Mouse (Mus musculus): Measurements from ENCODE around the gene Ubiad1. TPM values are rescaled to one million over a fixed set of nuclear protein-coding genes. Genes with fewer than 3 reads are reported as not detected.

The Ubiad1 gene
- polyA plus RNA-seq, 1 experiment, result not detected

DNA sequence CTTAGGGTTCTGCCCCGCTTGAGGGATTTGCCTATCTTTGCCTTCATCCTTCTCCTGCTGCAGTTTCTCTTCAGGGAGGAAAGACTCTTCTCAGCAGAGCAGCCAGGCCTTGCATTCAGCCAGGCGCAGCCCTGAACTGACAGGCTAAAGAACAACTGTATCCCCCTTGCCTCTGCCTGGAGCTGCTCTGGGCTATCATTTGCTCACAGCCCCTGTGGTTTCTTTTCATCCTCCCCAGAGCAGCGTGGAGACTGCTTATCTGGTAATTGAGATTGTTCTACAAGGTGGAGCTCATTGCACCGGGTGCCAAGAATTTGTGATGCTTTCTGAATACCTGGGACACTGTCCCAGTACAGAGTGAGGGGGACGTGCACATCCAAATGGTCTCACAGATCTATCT, 16.0 kb downstream of the Ubiad1 start:
- no peak for TF ChIP-seq CTCF (IDR thresholded peaks at IDR 0.05; ENCODE audit: insufficient read depth, low read depth, low read length)
- TF ChIP-seq POLR2A (IDR thresholded peaks at IDR 0.05; ENCODE audit: insufficient read depth, low read depth, low read length), result no peak
- no peak overlapping the region for H3K27ac ChIP-seq (ENCODE audit: insufficient read depth, low read depth, low read length)
- H3K4me3 ChIP-seq (ENCODE audit: insufficient read depth, low read depth, low read length), result no peak overlapping the region
- peaks cover 14% of the 10 kb centered on the region for H3K4me1 ChIP-seq (ENCODE audit: control insufficient read depth, insufficient read depth, low read length)
- 88% methylated on average over 5 of the region's 5 CpGs for WGBS

DNA sequence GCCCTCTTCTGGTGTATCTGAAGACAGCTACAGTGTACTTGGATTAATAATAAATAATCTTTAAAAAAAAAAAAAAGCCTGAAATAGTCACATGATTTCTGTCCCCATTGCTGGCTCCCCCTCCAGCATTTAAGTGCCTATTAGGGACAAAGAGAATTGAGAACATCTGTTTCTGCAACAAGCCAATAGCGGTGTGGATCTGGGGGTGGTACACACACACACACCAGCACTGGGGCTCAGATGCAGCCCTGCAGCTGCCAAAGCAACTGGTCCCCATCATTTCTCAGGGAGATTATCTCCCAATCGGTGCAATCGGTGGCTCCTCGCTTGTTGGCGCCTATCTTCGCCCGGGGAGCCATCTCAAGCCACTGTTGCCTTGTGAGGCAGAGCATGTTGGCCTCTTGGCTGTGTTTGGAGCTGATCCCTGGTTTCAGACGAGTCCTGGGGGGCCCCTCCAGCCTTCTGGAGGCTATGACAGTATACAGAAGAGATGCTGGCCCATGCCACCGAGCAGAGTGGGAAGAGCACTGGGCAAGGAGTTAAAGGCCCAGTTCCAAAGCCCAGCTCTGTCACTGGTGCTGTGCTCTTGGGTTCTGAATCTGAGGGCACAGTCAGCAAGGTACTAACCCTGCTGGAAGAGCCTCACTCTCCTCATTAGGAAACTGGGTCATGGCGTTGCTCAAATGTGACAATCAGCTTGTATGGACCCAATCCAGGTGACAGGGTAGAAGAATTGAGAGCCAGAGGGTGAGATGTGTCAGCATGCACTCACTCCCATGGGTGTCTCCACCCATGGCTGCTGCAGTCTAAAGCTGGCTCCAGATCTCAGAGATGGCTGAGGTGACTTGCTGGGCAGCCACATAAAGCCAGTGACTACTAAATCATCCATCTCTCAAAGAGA, 17.4 kb downstream of the Ubiad1 start:
- TF ChIP-seq CTCF (IDR thresholded peaks at IDR 0.05; ENCODE audit: insufficient read depth, low read depth, low read length) (no peak), POLR2A (IDR thresholded peaks at IDR 0.05; ENCODE audit: insufficient read depth, low read depth, low read length) (no peak)
- H3K27ac ChIP-seq (ENCODE audit: insufficient read depth, low read depth, low read length), result no peak overlapping the region
- peaks cover 14% of the 10 kb centered on the region for H3K4me1 ChIP-seq (ENCODE audit: control insufficient read depth, insufficient read depth, low read length)
- no peak overlapping the region for H3K4me3 ChIP-seq (ENCODE audit: insufficient read depth, low read depth, low read length)
- 53% methylated on average over 10 of the region's 10 CpGs for WGBS

DNA sequence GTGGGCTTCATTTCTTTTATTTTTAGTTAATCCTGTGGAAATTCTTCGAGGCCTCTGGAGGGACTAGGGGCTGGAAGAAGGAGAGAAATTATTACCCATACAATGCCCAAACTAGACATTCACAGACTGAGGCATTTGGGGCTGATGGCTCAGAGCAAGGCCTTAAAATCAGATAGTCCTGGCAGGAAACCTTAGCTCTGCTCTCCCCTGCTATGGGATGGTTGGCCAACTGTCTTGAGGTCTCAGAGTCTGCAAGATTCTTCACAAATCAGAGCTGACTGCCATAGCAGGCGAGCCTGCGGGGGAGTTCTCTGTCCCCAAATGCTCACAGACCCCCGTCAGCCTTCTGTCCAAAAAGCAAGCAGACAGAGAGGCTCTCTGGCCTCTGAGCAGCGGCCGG, 27.0 kb downstream of the Ubiad1 start:
- TF ChIP-seq POLR2A (IDR thresholded peaks at IDR 0.05; ENCODE audit: insufficient read depth, low read depth, low read length), result no peak
- TF ChIP-seq CTCF (IDR thresholded peaks at IDR 0.05; ENCODE audit: insufficient read depth, low read depth, low read length), result no peak
- Histone ChIP-seq H3K4me3 (ENCODE audit: insufficient read depth, low read depth, low read length) (no peak overlapping the region), H3K4me1 (ENCODE audit: control insufficient read depth, insufficient read depth, low read length) (peaks cover 8% of the 10 kb centered on the region), H3K27ac (ENCODE audit: insufficient read depth, low read depth, low read length) (no peak overlapping the region)
- 76% methylated on average over 6 of the region's 6 CpGs for WGBS

DNA sequence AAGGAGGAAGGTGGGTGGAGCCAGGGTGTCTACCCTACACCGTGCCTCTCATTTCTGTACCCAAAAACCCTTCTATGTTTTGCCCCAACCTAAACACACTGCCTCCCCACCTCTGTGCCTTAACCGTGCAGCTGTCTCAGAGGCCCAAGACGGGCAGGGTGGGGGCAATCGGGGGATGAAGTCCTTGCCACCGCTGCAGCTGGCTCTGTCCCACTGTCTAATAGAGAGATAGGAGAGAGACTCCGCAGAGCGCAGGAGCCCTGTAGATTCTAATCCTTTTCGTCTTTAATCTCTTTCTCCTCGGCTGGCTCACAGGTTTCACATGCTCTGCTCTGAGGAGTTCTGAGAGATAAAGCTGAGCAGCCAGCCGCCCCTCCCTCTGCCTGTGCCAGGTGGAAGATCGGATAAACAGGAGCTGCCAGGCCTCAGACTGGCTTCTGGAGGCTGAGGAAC, 27.5 kb downstream of the Ubiad1 start:
- H3K4me3 ChIP-seq (ENCODE audit: insufficient read depth, low read depth, low read length), result no peak overlapping the region
- TF ChIP-seq CTCF (IDR thresholded peaks at IDR 0.05; ENCODE audit: insufficient read depth, low read depth, low read length) (no peak), POLR2A (IDR thresholded peaks at IDR 0.05; ENCODE audit: insufficient read depth, low read depth, low read length) (no peak)
- 54% methylated on average over 11 of the region's 11 CpGs for WGBS
- H3K27ac ChIP-seq (ENCODE audit: insufficient read depth, low read depth, low read length), result no peak overlapping the region
- H3K4me1 ChIP-seq (ENCODE audit: control insufficient read depth, insufficient read depth, low read length), result peaks cover 8% of the 10 kb centered on the region

DNA sequence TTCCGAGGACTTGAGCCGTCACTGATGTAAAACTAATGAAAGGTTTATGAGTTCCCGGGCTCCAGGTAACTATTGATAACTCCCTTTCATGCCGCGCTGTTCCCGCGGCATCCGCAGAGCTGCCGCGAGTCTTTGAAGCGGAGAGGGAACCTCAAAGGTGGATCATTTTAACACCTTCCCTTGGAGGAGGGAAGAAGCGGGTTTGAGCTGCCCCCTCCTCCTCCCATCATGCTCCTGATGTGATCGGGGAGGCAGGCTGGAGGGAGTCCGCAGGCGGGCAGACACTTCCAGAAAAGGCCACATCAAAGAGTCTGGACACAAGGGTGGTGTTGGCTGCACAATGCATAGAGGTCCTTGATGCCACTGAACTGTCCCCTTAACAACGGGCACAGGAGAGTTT, 29.0 kb downstream of the Ubiad1 start:
- 46% methylated on average over 16 of the region's 16 CpGs for WGBS
- peaks cover 8% of the 10 kb centered on the region for H3K4me1 ChIP-seq (ENCODE audit: control insufficient read depth, insufficient read depth, low read length)

DNA sequence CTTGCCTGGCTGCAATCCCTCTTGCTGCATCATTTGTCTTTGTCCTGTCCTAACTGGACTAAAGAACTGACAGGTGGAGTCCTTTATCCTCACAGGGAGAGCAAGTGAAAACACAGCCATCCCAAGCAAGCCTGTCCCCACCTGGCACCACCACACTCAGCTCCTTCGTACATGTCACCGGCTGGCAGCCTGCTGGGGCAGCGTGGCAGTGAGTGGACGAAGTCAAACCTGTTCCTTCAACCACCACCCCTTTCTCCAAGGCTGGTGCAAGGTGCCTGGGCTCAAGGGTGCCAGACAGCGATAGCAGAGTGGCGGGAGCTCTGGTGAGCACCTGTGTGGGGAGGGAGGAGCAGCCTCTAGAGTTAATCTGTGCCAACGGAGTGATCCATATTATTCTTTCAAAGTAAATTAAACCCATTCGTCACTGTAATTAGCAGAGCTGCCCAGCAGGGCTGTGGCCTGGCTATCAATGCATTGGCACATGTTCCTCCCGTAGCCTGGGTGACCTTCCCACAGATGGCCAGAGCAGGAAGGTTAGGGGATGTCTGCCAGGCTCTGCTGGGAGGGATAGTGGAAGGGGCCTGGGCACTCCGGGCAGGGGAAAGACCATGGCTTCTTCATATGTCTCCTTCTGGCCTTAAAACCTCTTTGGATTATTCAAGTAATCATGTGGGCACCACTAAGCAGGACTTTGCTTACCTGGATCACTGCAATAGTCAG, 36.2 kb downstream of the Ubiad1 start:
- no peak overlapping the region for H3K4me3 ChIP-seq (ENCODE audit: insufficient read depth, low read depth, low read length)
- 74% methylated on average over 10 of the region's 10 CpGs for WGBS
- no peak for TF ChIP-seq CTCF (IDR thresholded peaks at IDR 0.05; ENCODE audit: insufficient read depth, low read depth, low read length)
- H3K4me1 ChIP-seq (ENCODE audit: control insufficient read depth, insufficient read depth, low read length), result peaks cover 9% of the 10 kb centered on the region
- no peak overlapping the region for H3K27ac ChIP-seq (ENCODE audit: insufficient read depth, low read depth, low read length)

More for the DNA sequence above, 29.0 kb downstream of the Ubiad1 start:
- TF ChIP-seq CTCF (IDR thresholded peaks at IDR 0.05; ENCODE audit: insufficient read depth, low read depth, low read length), result no peak
- TF ChIP-seq POLR2A (IDR thresholded peaks at IDR 0.05; ENCODE audit: insufficient read depth, low read depth, low read length), result no peak
- H3K4me3 ChIP-seq (ENCODE audit: insufficient read depth, low read depth, low read length), result no peak overlapping the region
- no peak overlapping the region for H3K27ac ChIP-seq (ENCODE audit: insufficient read depth, low read depth, low read length)

DNA sequence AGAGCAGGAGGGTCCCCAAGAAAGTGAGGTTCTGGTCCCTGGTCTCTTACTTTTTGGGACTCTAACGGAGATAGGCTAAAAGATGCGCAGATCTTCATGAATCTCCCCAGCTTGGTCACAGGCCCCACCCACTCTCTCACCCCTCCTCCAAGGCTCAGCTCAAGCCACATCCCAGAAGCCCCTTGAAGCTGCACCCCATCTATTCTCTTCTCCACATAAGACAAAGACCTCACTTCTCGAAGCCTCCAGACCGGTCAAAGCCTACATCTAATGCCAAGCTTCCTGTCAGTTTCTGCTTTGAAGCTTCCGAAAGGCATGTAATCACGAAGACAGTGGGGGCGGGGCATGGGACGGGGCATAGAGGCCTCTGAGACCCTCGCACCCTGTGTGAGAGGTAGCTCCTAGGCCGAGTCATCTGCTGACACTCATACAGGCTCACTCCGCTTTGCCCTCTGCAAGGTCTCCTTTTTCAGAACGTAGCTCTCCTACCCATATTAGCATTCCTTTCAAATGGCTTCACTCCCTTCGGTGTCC, 39.2 kb downstream of the Ubiad1 start:
- H3K4me3 ChIP-seq (ENCODE audit: insufficient read depth, low read depth, low read length), result no peak overlapping the region
- H3K4me1 ChIP-seq (ENCODE audit: control insufficient read depth, insufficient read depth, low read length), result peaks cover 24% of the 10 kb centered on the region
- no peak for TF ChIP-seq CTCF (IDR thresholded peaks at IDR 0.05; ENCODE audit: insufficient read depth, low read depth, low read length)
- TF ChIP-seq POLR2A (IDR thresholded peaks at IDR 0.05; ENCODE audit: insufficient read depth, low read depth, low read length), result no peak
- H3K27ac ChIP-seq (ENCODE audit: insufficient read depth, low read depth, low read length), result no peak overlapping the region
- WGBS, result 62% methylated on average over 13 of the region's 13 CpGs

DNA sequence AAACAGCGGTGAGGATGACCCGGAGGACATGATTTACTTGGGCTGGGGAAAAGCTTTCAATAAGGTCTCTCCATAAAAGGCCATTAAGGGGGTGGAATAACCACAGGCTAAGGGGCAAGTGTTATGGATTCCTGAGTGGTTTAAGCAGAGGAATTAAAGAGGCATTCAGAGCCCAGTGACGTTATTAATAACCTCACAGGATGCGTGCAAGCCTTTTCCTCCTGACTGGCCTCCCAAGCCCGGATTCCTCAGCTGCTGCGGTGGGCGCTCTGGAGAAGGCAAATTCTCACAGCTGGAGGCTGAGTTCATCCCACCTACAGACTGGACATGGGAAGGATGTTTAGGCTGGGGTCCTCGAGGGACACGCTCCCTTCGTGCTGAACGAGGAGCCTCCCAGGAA, 39.8 kb downstream of the Ubiad1 start:
- Histone ChIP-seq H3K4me3 (ENCODE audit: insufficient read depth, low read depth, low read length) (no peak overlapping the region), H3K27ac (ENCODE audit: insufficient read depth, low read depth, low read length) (no peak overlapping the region), H3K4me1 (ENCODE audit: control insufficient read depth, insufficient read depth, low read length) (peaks cover 24% of the 10 kb centered on the region)
- WGBS, result 45% methylated on average over 11 of the region's 11 CpGs
- TF ChIP-seq POLR2A (IDR thresholded peaks at IDR 0.05; ENCODE audit: insufficient read depth, low read depth, low read length) (no peak), CTCF (IDR thresholded peaks at IDR 0.05; ENCODE audit: insufficient read depth, low read depth, low read length) (no peak)

DNA sequence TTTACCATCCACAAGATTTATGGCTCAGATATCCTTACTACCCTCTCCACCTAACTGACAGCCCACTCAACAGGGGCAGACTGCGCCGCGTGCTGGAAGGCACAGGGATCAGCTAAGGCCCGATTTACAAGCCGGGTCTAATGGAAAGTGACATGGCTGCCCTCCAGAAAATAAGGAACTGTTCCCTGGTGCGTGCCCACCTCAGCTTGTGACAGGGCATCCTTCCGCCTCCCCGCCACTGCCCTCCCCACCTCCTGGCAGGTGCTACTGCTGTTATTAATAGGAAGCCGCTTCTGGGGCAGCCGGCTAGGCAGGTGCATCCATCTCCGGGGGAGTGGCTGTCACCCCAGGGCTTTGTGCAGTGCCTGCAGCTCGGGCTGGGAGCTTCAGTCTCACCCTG, 41.2 kb downstream of the Ubiad1 start:
- peaks cover 27% of the 10 kb centered on the region for H3K4me1 ChIP-seq (ENCODE audit: control insufficient read depth, insufficient read depth, low read length)
- TF ChIP-seq POLR2A (IDR thresholded peaks at IDR 0.05; ENCODE audit: insufficient read depth, low read depth, low read length) (no peak), CTCF (IDR thresholded peaks at IDR 0.05; ENCODE audit: insufficient read depth, low read depth, low read length) (no peak)
- 39% methylated on average over 12 of the region's 12 CpGs for WGBS
- H3K27ac ChIP-seq (ENCODE audit: insufficient read depth, low read depth, low read length), result no peak overlapping the region
- H3K4me3 ChIP-seq (ENCODE audit: insufficient read depth, low read depth, low read length), result no peak overlapping the region

Measured in olfactory bulb, adult 2 months (tissue).